Mouse (Mus musculus) urinary bladder, postnatal 4 days (tissue): Measurements from ENCODE around the gene Col6a3.
A peak's percentile ranks its signal among the peaks of the same experiment; 100 is the strongest.

Experiments used
- DNase-seq, 2 experiments: peaks; one replicate each; pipeline ENCODE4 v3.0.0; 2021 to 2022; ENCODE audit warnings: low spot score in 2 of 2

Col6a3 gene

DNA sequence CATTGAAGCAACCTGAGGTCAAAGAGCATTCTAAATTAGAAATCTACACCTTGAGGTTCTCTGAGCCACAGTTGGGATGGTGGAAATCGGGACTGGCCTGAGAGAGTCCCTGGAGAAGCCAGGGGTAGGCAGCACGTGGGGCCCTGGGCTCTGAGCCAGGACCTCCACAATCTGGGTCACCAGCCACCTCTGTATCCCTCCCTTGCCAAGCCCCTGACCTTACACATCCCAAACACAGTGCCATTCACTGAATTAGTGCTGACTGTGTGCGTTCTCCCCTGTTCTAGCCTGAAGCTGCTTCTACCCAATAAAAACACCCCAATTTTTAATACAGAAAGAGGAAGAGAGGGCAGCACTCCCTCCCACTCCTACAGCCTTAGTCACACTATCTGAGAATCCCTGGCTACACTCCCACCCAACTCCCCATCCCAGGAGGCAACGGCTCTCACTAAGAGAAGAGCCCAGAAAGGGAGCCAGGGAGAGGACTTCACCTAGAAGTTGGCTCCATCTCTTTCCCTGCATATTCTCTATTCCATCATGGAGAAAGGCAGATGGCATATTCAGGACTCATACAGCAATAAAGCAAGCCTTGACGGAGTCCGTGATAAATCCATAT lies 46.4 kb downstream of the Col6a3 start:
- no peak for DNase-seq

DNA sequence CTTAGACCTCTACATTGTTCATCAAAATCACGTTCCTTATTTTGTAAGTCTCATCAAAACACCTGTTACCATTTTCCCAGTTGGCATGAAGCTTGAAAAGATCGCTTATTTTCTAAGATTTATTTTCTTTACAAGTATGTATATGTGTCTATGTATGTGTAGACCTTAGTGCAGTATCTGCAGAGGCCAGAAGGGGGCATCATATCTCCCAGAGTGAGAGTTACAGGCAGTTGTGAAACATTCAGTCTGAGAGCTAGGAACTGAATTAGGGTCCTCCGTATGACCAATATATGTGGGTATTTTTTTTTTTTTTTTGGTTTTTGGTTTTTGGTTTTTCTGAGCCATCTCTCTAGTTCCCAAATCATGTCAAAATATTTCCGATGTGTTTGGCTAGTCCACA lies 50.4 kb downstream of the Col6a3 start:
- DNase-seq: no peak

DNA sequence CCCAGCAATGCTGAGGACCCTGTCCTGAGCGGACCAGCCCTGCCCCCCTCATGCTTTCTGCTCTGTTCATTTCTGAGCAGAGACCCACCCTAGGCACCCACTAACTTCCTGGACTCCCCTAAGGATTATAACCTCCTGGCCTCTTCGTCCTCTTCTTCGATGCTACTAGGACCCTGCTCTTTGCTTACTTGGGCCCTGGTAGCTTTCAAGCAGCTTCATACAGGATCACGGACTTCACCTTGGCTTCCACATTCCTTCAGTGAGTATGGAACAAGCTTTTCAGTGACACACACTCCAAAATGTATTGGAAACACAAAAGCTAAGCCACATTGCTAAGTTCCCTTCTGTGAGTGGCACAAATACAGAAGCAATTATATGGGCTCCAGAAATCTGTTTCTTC lies 52.8 kb downstream of the Col6a3 start:
- no peak for DNase-seq

DNA sequence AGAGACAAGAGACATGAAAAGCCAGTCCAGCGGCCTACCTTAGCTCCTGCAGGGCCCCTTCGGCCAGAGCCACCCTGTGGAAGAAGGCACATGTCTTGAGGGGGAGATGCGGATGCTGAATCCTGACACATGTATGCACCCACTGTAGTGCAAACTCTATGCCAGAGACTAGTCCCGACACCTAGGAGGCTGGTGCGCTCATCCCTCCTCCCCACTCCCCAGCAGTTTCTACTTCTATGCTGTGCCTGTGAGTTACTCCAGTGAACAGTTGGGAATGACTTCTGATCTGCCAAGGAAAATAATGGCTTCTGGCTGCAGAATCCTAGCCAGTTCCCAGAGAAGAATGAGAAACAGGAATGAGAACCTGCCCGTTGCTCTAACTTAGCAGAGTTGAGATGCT lies 54.3 kb downstream of the Col6a3 start:
- DNase-seq: no peak

DNA sequence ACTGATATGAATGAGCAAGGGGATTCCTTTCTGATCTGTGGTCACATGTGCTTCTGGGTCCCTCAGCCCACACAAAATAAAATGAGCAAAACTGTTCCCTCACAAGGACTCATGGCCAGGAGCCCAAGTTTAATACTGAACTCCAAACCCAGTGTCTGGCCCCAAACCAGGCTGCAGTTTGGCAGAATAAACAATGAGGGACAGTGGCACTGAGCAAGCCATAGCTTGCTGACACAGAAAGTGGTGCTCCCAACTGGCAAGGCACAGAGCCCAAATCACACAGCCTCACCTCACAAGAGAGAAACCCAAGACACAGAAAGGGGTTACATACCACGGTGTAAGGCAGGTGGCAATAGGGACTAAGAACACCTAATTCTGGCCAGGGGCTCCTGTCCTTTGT lies 63.3 kb downstream of the Col6a3 start:
- DNase-seq: no peak

DNA sequence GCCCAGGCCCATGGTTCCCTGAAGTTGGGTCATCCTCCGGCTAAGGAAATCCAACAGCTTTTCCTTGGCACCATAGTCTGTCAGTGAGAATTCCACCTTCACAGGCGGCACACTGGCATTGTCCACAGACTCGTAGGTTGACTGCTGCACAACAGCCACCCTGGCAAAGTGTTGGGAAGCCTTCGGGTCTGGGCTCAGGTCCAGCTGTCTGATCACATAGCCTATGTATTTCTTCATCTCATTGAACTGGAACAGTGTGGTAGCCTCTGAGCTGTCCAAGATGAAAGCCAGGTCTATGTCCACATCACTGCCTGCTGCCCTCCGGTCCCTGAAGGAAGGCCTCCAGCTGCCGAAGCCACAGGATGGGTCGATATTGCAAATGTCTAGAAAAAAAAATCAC lies 64.7 kb downstream of the Col6a3 start:
- DNase-seq: no peak

DNA sequence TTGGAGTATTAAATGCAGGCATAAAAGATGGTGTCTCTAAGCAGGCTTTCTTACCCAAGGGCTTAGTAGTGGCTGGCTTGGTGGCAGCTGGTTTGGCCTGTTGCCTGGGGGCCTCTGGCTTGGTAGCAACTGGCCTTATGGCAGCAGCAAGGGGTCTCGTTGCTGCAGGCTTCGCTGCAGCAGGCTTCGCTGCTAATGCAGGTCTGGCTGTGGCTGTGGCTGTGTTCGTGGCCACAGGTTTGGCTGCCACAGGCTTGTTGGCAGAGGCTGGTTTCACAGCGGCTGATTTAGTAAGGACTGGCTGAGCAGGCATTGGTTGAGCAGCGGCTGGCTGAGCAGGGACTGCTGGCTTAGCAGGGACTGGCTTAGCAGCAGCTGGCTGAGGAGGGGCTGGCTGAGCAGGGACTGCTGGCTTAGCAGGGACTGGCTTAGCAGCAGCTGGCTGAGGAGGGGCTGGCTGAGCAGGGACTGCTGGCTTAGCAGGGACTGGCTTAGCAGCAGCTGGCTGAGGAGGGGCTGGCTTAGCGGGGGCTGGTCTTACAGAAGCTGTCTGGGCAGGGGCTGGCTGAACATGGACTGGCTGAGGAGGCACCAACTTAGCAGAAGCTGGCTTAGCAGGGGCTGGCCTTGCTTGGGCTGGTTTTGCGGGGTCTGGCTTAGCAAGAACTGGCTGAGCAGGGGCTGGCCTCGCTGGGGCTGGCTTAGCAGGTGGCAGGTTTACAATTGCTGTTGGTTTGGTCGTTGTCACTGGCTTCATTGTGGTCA lies 68.1 kb downstream of the Col6a3 start:
- peak in 1 of 2 experiments; percentile 63 for DNase-seq

DNA sequence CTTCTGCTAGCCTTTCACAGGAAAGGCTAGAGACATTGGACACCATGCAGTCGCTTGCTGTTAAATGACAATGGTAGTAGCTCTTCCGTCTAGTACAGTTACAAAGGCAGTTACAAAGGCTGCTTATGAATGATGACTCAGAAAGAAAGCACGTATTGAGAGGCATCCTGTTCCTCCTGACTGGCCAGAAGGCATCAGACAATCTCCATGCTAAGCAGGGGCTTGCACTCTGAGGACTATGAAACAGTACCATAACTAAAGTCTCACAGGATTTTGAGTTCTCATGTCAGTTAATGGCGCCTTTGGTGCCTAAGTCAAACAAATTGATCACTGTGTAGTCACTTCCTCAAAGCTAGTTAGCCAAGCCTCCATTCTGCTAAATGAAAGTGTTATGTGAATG lies 72.6 kb downstream of the Col6a3 start:
- DNase-seq: no peak

DNA sequence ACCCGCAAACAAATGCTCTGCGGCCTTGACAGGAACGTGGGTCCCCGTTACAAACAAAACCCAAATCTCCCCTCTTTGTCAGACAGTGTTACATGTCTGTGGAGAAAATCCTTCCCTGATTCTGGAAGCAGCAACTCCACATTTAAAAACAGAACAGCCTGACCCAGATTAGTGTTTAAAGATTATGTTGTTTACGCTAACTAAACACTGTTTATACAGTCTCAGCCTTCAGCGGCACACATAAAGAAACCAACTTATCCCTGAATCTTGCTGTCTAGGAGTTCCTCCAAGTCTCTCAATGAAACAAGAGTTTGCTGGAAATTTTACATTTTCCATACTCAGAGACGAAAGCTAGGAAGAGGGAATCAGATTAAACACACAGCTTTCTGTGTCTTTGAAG lies 73.7 kb downstream of the Col6a3 start:
- DNase-seq: no peak

DNA sequence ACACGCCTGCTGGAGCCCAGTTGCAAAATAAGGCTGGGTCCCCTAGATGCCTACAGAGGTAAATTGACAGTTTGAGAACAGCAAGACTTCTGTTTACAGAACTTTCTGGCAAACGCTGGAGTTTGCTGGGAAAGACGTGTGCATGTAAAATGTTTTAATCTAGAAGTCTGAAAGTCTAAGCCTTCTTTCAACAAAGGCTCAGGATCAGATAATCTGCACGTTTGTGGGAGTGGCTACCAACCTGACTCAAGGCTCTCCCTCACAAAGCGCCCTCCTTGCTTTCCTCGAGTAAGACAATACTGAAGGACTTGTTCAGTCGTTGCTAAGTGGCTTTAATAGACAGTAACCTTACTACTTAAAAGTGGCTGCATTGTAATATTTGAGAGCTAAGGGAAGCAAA lies 74.5 kb downstream of the Col6a3 start:
- no peak for DNase-seq

DNA sequence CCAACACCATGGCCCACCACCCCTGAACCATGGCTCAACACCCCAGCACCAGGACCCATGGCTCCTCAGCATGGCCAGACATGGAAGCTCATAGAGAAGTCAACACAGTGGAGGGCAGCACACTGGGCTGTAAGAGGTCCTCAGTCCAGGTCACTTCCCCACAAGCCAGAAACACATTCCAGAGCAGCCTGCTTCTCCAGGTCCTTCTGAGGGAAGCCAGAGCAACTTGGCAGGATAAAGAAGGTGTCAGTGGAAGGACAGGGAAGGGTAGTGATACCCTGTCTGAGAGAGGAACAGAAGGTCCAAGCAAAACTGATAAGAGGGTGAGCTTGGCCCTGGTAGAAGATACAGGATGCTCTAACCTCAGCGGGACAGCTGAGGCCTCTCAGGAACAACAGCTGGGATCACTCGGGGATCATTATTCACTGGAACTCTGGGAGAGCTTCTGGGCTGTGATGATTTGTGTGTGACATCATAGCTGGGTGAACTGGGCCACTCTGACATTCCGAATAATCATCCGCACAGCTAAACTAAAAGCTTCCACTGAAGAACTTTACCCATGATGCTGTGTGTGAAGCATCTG lies 85.6 kb downstream of the Col6a3 start:
- DNase-seq: no peak

DNA sequence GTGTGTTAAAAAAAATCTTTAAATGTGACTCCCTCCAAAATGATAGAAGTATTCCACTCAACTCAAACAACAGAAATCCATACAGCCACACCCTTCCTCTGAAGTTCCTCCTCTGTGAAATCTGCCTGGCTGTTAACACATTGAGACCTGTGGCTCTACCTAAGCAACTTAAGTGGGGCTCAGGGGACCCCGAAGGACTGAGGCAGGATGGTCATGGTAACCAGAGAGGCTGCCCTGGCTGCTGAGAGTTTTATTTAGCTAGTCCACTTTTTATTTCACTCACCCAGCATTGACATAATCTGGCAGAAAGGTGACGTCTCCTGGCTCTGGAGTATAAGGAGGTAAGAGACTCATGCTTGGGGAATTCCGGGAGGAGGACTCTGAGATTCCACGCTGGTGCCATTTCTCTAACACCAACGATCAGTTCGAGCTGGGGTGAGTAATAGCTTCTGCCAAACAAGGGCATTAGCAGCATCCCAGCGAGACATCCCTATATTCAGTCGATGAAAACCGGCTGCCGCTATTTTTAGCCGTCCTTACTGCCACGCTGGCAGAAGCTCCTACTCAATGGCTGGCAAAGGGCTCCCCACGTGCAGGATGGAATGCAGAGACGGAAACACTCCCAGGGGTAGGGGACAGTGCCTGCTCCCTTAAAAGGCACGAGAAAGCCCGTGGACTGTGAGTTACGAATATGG lies 89.8 kb downstream of the Col6a3 start:
- peak in 1 of 2 experiments; percentile 37 for DNase-seq

DNA sequence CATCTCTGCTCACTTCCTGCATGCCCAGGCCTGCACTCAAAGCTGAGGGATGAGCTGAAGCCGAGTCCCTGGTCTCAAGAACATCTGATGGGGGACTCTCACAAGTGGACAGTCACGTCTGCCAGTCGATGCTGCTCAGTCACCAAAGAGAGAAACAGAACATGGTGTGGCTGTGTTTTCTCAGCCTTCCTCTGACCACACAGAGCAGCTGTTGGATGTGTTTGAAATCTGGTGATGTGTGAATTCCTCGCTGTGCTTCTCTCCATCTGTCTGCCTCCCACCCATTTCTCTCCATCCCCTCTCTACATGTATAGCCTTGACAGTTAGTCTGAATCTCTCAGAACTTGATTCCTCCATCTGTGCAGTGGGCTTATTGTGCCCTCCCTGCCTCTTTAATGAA lies 92.5 kb downstream of the Col6a3 start:
- DNase-seq: no peak

DNA sequence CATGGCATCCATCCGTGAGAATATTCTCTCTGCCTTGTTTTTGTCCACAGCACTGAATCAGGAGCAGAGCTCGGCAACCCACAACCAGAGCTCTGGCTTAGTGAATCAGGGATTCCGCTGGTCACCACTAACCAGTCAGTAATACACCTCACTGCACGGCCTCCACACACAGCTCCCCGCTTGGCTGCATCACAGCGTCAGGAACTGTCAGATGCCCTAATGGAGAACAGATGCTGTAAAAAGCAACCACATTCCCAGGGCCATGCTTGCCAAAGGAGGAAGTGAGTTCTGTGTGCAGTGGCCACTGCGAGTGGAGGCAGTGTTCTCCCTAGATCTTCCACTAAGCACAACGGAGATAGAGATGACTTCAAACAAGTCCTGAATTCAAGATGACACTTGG lies 93.6 kb downstream of the Col6a3 start:
- DNase-seq: no peak

DNA sequence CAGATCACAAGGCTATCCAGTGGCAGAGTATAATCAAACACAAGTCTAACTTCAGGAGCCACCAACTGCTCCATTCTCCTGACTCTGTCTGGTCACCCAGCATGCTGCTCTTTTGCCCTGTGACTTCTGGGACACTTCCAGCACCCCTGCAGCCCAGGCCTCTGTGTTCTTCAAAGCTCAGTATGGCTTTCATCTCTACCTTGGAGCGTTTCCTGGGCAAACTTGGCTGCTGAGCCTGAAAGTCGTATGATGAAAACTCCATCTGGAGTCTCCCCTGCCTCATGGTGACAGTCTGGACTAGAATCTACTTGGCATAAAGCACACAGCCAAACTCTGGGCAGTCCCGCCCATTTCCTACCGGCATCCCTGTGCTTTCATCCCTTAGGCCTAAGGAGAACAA lies 95.2 kb downstream of the Col6a3 start:
- no peak for DNase-seq

DNA sequence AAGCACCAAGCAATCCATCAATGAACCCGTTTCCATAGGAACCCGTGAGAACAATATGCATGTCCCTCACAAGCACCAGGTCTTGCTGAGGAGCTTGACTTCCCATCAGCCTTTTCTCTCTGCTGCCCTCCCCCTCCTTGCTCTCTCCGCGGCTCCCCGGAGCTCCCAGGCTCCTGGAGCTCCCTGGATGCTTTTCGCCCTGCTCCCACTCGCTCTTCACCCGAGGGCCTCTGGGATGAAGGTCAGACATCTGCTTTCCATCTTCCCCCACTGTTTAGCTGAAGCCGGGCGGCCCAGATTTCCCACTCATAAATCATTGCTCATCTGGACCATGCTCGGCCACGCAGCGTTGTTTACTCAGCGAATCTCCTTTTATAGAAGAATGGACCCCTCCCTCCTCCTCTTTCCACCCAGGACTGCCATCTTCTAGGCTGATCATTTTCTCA lies 99.8 kb downstream of the Col6a3 start:
- DNase-seq: peak; percentile 71 to 72

DNA sequence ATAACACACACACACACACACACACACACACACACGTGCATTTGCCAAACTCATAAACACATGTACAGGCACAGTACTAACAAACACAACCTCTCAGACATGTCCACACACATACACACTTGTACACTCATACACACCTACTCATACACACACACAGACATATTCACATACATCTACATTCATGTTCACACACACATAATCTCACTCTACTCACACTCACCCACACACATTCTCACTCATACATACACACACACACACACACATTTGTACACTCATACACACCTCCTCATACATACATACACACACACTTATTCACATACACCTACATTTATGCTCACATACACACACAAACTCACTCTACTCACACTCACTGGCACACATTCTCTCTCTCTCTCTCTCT lies 100.3 kb downstream of the Col6a3 start:
- DNase-seq: no peak

DNA sequence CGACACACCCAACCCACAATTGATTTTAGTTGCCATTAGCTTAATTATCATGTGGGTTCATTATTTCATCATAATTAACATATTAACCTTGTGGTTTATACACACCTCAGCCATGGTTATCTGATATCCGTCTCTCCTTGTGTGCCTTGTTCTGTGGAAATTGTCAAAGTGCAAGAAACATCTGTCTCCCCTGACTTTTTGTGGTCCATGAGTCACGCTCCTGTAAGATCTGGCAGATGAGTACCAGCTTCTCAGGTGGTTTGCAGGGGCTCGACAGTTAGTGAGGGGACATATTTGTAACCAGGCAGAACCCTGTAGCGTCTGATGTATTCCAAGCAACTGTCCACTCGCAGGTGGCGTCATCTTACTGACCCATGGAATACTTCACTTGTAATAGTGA lies 101.1 kb downstream of the Col6a3 start:
- DNase-seq: no peak

DNA sequence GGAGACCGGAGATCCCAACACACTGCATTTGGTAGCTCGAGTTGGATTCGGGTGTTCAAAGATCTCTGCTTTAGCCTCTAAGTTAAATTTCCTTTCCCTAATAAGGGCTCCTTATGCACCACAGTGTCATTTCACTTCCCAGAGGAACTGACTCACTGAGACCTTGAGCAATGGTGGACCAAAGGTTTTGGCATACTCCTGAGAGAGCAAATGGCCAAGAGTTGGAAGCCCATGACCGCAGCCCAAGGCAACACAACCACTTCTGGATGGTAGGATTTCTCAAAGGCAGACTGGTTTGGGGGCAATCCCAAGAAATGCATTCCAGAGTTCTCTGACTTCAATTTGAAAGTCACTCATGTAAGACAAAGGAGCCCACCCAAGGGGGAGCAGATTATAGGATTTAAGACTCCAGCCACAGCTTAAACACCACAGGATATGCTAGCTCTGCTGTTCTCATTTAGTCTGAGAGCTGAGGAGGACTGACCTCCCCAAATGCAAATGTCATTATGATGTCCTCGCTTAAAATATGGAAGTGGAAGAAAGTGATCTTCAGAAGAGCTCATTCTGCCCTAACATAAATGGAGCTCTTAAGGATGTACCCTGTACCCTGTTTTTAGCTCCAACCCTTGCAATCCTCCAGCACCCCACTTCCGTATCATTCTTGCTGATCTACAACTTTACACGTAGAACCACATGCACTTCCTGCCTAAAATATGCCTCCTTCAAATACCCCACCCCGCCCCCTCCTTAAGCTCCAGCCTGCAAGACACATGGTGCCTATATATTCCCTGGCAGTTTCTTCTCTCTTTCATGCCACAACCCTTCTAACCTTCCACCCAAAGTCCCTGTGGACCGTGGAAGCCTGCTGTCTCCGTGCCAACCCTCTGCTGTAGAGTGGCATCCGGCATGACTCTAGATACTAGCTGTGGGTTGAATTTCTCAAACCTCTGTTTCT lies 103.3 kb downstream of the Col6a3 start:
- DNase-seq: no peak

DNA sequence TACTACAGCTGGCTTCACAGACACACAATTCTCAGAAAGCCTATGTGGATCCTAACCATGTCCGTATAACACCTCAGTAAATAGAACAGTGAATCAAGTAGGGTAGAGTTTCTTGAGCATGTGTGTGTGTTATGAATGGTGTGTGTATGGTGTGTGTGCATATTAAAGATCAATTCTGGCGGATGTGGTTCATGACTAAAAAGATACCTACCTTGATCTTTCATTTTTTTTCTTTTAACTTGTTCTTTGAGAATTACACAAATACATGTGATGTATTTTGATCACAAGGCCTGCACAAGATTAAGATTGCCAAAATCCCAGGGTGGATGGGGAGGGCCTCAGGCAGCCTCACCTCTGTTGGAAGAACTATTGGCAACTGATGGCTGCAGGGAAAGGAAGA lies 104.9 kb downstream of the Col6a3 start:
- no peak for DNase-seq

DNA sequence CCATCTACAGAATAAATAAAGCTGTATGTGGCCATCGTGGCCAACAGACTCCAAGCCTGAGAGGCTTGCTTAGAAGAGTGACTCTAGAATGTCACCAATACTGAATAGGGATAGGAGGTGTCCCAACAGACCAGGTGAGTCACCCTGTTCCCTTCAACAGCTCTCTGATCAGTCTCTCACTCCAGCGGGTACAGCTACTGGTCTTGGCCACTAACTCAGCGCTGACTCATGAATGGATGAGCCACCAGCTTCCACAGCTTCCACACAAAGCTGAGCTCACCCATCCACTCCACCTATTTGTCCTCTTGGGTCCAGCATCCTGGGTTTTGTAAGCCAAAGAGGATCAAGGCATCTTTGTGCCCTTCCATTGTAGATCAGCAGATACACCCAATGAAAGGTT lies 114.3 kb downstream of the Col6a3 start:
- no peak for DNase-seq

DNA sequence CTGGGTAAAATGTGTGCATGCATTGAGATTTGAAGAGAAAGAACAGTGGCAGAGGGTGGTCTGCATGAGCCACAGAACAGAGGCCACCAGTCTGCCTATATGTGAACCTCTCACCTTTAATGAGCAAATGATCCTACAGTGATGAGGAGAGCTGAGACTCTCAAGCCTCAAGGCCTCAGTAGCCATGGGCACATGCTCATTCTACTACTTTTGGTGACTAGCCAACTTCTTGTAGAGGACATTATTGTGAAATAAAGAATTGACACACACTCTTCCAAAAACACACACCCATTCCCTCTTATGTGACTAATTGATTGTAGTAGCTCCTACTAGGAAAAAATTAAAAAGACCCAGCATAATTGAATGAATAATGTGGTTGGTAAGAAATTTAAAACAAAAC lies 120.0 kb downstream of the Col6a3 start:
- no peak for DNase-seq
